Mouse (Mus musculus): ENCODE data around the gene Vps26a.

The Vps26a gene

DNA sequence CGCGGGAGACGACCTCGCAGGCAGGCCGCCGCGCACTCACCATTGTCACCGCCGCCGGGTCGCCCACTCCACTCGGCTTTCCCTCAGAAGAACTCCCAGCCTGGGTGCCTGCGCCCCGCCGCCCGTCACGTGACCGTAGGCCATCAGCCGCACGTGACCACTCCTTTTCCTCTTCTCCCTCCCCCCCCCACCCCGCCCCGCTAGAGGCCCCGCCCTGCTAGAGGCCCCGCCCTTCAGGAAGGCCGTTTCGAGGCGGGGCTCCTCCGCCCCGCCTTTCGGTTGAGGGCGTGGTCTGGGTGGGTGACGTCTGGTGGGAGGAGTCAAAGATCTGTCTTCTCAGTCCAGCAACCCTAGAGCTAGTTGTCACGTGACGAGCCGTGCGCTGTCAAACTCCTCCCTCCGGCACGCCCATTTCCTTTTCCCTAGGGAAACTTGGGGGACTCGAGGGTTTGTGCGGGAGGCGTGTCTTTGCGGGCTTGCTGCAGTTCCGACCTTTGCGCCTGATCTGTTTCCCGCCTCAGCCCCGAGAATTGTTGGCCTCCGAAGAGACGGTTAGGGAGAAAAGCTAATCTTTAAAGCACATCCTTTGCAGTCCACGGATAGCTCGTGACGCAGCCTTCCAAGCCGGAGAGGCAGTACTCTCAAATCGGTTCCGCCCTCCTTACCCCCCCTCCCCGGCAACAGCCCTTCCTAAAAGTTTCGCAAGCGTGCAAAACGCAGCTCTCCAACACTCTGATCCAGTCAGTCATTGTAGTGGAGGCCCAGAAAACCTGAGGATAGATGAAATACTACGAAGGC lies at the start of gene Vps26a:
TSS of gene Vps26a (minus strand) at position 188 of the 798 bp plus-strand sequence.
- peak; percentile 99 for DNase-seq (ENCODE audit: low spot score)

DNA sequence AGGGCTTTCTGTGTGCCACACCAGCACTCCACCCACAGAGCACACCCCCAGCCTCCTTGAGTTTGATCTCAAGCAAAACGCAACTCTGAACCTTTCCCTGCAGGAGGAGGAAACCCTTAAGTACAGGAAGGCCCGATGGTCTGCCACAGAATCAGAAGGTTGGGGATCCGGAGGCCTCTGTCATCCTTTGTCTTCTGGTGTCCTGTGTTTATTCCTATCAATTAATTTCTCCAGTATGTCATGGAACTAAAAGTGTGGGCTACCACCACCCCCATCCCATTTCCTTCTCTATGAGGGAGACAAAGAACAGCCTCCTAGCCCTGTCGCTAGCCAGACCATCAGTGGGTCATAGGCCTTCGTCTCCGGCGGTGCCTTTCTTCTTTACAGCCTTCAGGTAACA lies 47.9 kb upstream of the Vps26a start:
- no peak for DNase-seq (ENCODE audit: low spot score)

DNA sequence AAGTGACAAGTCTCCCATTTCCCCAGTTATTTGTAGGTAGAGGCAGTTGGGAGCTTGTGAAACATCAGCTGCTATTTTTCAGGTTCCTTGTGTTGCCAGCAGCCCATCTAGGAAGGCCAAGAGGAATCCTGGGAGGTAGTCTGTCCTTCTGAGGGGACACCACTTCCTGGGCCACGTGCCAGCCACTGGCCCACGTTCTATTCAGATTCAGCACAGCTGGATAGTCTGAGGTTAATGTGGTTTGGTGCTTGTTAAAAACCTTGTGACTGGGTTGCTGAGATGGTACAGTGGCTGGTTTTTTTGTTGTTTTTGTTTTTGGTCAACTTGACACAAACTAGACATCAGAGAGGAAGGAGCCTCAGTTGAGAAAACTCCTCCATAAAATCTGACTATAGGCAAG lies 46.2 kb upstream of the Vps26a start:
- DNase-seq (ENCODE audit: low spot score) = no peak

DNA sequence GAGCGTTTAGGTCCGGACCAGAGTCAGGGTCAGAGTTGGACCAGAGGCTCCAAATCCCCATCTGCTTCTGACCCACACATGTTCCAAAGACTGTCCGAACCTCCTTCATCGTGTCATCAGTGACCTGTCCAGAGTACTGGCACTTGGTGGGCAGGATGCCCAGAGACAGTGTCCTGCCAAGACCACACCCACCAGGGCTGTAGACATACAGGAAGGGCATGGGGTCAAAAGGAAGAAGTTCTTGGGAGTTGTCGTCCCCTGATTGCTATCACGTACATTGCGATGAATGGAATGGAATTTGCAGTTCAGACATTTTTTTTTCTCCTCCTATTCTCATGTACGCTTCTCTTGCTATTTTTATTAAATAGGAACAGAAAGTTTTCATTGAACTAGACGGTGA lies 43.6 kb upstream of the Vps26a start:
- no peak for DNase-seq (ENCODE audit: low spot score)

DNA sequence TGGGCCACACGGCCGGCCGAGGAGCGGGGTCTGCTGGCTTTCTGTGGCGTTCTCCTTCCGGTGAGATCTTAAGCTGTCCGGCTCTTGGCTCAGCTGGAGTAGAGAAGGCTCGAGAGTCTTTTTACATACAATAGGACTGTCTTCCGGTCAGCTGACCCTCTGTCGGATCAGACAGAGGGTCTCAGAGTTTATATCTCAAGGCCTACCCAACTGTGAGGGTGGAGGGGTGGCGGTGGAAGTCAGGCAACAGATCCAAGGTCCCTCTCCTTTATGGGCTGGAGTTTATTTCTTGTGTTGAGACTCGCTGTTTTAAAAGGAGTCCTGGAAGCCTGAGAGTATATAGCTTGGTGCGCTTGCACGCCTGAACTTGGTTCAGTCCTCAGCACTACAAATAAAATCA lies 40.7 kb upstream of the Vps26a start, which contains the start of gene Srgn:
TSS of gene Srgn (minus strand) at position 101 of the 400 bp plus-strand sequence.
- DNase-seq (ENCODE audit: low spot score) = no peak

DNA sequence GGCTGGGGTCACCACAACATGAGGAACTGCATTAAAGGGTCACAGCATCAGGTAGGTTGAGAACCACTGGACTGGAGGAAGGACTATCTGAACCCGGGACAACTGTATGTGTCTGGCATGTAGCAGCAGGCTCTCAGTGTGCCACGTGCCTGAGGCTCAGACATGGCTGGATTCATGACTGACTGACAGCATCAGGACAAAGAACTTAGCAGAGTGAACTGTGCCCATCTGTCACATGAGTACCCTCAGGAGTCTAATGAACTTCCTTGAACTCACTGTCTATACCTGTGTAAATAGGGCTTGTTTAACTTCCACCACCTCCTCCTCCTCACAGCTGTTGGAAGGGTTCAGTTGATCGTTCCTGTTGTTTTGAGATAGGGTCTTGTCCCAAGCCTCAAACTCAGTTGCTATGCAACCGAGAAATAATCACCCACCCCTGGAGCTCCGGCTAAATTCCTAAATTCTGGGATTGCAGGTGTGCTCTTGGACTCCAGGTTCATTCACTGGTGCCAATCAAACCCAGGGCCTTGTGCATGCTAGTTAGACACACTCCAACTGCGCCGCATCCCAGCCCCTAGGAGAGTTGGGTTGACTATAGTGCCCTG lies 35.8 kb upstream of the Vps26a start:
- no peak for DNase-seq (ENCODE audit: low spot score)

DNA sequence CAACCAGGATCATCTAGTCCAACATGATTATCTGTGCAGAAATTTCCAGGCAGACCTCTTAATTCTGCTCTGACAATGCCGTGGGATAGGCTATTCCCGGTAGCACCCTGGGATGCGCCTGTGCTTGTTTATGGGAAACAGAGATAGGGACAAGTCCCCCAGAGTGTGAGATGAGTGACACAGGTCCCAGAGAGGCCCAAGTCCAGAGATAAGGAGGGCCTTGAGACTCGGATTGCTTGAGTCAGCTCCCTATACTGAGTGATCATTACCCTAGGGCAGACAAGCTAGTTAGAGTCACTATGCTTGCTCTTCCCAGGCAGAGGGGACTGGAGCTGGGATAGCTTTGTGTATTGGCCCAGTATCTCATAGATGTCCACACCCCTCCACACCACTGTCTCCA lies 35.2 kb upstream of the Vps26a start:
- DNase-seq (ENCODE audit: low spot score) = no peak

DNA sequence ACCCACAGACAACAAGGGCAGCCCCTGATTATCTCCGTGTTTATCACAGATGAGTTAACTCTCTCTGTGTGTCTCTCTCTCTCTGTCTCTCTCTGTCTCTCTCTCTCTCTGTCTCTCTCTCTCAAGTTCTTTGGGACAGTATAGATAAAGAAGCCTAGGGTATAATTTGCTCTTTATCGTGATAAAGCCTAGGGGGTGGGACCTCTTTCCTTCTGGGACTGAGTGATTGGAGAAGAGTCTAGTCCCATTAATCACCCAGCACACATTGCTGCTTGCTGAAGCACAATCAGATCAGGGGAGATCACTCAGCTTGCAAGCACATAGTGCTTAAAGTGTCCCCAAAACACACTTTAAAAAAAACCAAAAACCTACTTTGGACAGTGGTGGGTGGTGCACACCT lies 34.3 kb upstream of the Vps26a start:
- no peak for DNase-seq (ENCODE audit: low spot score)

DNA sequence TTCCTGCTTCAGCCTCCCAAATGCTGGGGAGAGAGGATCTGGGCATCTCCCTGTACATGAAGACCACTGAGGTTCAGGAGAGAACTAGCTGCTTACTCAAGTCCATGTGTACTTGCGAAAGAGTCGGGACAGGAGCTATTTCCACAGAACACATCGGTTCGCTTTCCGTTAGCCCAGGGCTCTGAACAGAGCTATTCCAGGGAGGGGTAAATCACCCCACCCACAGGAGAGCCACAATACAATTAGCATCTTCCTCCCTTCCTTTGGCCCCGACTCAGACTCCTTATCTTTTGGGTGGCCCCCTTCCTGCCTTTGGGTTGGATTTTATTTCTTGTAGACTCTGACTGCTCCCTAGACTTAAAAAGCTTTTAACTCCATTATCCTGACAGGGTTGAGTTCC lies 30.9 kb upstream of the Vps26a start:
- DNase-seq (ENCODE audit: low spot score) = no peak

DNA sequence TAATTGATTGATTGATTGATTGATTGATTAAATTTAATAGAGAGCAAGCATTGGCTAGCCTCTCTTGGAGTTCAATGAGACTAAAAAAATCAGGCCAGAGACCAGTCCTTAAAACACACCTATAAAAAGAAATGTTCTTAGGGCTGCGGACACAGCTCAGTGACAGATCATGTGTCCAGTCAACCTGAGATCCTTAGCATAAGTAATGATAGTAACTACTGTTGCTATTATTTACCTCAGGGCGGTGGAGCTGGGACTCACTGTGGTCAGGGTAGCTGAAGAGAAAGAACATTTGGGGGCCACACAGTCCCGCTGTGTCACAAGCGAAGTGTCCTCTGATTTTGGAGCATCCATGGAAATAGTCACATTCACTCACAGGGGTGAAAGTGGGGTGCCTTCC lies 26.2 kb upstream of the Vps26a start:
- DNase-seq (ENCODE audit: low spot score) = no peak

DNA sequence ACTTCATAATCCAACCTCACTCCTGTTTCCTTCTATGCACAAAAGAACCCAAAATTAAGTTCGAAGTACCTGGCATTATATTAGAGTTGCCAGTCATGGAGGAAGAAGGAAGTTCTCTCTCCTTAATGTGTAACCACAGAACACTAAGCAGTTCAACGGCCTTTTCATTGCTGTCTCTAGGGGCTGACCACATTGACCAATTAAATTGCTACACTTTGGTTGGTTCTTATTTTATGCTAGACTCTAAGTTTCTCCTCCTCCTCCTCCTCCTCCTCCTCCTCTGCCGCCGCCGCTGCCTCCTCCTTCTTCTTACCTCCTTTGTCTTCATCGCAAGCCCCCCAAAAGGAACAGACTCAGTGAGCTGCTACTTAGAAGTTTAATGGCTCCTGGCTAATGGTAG lies 24.9 kb upstream of the Vps26a start:
- no peak for DNase-seq (ENCODE audit: low spot score)

DNA sequence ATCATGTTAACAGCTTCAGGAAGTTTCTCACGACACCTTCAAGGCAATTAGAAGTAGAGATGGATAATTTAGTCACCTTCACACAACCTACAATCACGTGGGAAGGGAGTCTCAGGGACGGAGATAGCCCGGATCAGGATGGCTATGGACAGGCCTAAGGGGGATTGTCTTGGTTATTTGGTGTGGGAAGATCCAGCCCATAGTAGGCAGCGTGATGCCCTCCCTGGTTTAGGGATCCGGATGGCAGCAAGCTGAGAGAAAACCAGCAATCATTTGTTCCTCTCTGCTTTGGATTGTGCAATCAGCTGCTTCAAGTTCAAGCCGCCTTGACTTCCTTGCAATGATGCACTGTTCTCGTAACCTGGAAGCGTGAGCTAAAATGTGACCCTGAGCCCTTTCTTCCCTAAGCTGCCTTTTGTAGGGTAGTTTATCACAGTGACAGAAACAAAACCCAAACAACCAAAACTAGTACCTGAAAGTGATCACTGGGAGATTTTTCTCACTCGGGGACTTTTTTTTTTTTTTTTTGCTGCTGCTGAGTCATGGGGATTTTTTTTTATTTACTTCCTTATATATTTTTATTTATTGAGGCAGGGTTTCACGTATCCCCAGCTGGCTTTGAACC lies 22.5 kb upstream of the Vps26a start:
- DNase-seq (ENCODE audit: low spot score) = no peak

DNA sequence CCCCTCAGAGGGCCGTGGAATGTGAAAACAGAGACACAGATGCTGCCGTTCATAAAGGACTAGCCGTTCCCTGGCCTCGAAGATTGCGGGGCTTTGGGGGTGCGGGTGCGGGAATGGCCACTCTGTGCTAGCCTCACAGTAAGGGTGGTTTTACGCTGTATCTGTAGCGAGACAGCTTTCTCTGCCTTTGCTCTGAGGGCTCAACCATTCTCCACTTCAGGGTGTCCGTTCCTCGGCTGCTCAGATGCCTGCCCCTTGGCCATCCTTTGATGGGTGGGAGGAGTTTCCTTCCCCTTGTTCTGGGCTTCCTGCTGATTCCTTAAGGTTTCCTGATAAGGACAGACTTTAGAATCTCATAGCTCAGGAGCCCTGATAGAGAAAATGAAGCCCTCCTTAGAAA lies 21.9 kb upstream of the Vps26a start:
- peak; percentile 30 for DNase-seq (ENCODE audit: low spot score)

DNA sequence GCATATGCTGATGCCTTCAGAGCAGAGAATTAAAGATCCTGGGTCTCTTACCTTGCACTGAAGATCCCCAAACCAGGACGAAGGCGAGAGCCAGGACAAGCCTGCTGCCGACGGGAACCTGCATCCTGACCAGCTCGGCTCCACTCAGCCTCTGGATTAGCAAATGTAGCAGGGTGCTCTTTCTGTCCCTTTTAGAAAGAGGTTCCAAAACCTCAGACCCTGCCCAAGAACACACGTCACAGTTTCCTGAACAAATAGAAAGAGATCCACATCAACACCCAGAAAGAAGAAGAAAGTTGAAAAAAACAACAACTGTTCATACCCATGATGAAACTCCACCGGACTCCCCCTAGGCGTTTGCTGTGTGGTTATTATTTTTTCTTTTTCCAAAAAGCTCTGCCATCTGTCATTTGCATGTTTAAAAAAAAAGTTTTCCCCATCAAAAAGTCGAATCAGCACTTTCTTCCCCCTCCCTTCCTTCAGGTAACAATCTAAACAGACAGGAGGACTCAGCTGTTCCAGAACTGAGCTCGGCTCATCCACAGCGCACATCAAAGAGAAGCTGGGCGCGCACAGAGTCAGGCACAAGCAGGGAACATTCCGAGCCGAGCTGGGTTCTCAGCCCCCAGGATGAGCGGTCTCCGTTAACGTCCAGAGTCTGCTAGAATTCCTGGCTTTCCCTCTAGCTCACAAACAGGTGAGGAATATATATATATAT lies 21.1 kb upstream of the Vps26a start:
- peak; percentile 53 for DNase-seq (ENCODE audit: low spot score)

DNA sequence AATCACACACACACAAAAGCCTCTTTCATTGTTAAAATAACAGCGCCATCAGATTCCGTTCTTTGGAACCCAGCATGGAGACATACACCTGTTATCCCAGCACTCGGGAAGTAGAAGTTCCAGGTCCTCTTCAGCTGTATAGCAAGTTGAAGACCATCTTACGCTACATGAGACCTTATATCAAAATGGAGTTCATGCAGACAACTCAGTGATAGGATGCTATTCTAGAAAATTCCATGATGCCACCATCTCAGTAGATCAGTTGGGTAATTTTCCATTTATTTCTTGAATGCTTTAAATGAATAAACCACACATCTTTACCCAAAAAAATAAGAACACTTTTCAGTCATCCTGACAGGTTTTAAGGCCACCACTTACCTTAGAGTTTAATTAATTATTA lies 20.5 kb upstream of the Vps26a start:
- no peak for DNase-seq (ENCODE audit: low spot score)

DNA sequence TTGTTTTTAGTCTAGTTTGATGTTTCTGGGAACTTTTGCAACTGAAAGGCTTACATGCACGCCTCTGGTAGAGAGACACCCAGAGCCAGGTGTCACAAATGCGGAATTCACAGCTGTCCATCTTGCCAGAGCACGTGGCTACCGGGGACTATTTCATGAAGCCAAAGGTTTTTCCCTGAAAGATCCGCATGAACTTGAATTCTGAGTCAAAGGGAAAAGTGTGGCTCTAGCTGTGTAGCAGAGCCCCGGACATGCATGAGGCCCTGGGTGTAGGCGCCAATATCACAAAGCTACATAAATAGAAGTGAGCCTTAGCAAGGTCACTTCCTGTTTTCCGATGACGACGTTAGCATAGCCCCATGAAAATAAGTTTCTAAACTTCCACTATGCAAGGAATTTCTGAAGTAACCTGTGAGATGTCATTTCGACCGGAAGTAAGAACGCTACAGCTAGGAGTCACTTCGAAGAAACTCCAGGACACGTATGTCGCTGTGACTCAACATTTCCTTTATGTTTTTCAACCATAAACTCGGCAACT lies 19.5 kb upstream of the Vps26a start:
- DNase-seq (ENCODE audit: low spot score) = no peak

DNA sequence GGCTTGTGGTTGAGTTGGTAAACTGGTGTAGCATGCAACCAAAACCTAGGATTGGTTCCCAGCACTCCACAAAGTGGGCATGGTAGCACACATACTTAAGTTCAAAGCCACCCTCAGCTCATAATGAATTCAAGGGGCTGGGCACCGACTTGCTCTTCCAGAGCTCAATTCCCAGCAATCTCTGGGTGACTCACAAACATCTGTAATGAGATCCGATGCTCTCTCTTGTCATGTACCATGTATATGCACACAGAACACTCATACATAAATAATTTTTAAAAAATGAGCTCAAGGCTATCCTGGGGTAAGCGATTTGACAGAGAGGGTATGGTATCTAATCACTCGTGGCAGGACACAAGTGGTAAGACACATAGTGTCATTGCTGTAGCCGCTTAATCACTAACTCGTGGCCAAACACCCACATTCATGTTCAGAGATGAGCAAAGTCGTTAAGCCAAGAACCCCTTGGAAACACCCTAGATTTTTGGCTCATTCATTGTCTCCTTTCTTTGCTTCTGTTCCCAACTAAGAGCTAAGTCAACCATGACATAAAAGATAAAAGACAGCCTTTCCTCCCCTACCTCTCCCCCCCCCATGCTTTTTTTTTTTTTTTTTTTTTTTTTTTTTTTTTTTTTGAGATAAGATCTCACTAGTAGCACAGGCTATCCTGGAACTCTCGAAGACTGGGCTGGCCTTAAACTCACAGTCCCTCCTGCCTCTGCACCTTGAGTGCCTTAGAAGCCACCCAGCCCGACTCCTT lies 18.8 kb upstream of the Vps26a start:
- no peak for DNase-seq (ENCODE audit: low spot score)

DNA sequence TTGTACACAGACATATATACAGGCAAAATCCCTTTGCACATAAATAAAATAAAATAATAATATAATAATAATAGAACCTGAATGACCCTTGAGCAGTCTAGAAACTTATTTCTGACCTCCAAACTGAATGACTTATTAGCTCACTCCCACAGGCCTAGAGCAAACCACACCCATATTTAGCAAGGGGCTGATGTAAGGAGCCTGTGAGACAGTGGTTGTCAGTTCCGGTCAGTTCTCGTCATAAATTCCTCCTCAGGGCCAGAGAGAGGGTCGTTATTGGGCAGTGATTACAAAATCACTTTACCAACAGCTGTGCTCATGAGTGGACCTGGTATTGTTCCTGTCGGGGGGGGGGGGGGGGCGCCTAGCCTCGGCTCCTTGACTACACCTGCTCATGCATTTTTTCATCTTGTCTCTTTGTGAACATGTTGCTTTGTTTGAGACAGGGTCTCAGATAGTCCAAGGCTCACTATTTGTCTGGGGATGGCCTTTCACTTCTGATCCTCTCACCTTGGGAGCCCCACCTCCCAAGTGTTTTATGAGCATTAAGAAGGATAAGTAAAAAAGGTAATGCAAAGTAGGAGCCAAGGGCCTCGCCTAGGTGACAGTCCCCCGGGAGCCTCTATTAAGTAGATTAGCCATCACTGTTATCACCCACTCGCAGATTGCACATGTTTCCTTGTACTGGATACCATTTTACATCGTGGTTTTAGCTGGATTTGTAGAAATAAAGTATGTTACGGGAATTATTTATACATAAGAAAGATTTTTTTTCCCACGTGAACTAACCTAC lies 17.4 kb upstream of the Vps26a start:
- DNase-seq (ENCODE audit: low spot score) = no peak

DNA sequence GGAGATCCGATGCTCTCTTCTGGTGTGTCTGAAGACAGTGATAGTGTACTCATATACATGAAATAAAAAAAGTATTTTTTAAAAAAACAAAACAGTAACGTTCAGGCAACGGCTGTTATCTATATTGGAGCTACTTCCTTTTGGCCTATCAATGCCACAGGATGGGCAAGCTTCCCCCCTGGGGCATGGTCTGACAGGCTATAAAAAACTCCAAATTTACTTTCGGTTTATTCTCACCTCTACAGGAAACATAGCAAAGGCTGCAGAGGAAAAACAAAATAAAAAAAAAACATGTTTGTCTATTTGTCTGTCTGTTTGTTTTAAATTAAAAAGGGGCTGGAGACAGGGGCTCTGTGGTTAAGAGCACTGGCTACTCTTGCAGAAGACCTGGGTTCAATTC lies 16.7 kb upstream of the Vps26a start:
- no peak for DNase-seq (ENCODE audit: low spot score)

DNA sequence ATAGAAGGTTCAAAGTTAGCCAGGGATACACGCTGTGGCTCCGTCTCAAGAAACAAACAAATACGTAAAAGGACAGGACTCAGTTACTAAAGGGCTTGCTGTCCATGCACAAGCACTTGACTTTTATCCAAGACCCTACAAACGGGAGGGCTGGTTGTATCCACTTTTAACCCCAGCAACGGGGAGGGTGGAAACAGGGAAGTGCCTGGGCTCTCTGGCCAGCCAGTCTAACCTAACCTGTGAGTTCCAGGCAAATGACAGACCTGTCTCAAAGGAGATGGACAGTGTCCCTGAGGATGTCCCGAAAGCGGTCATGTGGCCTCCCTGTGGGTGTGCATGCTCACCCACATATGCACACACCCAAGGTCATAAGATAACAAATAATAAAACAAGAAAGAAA lies 15.3 kb upstream of the Vps26a start:
- no peak for DNase-seq (ENCODE audit: low spot score)

Data from embryo, embryonic 10.5 days (tissue).